Mouse (Mus musculus): ENCODE measurements around the gene Nek8. TPM values are rescaled to one million over a fixed set of nuclear protein-coding genes. Genes with fewer than 3 reads are reported as not detected.

Nek8 gene
- polyA plus RNA-seq, 1 experiment from 2014 or later = 11.5 TPM

DNA sequence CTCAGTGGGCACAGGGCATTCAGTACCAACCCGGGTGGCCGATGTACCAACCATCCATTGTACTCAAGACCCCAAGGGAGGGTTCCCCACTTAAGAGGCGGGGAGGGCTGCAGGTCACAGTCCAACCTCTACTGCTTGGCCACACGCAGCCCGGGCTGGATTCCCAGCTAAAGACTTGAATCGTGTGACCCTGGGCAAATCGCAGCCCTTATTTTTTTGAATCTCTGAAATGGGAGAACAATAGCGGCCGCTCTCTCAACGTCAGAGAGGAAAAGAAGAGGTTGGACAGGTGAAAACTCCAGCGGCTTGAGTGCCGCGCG lies 11.9 kb downstream of the Nek8 start:
- H3K27ac ChIP-seq (replicated peaks in 1 of 2; ENCODE audit: control insufficient read depth in 1 of 2, insufficient read depth in 1 of 2, low read depth in 2 of 2, low read length in 2 of 2) = peak overlapping the region; percentile 94 to 96
- no peaks in the 10 kb centered on the region for H3K27me3 ChIP-seq (ENCODE audit: control insufficient read depth, insufficient read depth, low read length)
- H3K9ac ChIP-seq (ENCODE audit: low read length) = peak overlapping the region; percentile 97
- H3K36me3 ChIP-seq (ENCODE audit: control insufficient read depth, insufficient read depth, low read length) = peaks cover 30% of the 10 kb centered on the region
- under 1% methylated on average over 14 of the region's 14 CpGs for WGBS
- peak overlapping the region; percentile 83 to 96 for H3K4me3 ChIP-seq (ENCODE audit: control insufficient read depth in 1 of 2, insufficient read depth in 1 of 2, low read depth in 1 of 2, low read length in 2 of 2)
- no peaks in the 10 kb centered on the region for H3K9me3 ChIP-seq (ENCODE audit: control insufficient read depth, low read length)
- H3K4me2 ChIP-seq (ENCODE audit: low read length) = peak overlapping the region; percentile 93
- peaks cover 16 to 30% of the 10 kb centered on the region in 2 experiments; a peak in 3 of 4 replicates for H3K4me1 ChIP-seq (ENCODE audit: control insufficient read depth in 2 of 2, insufficient read depth in 2 of 2, low read length in 2 of 2)
- ATAC-seq (ENCODE audit: insufficient number of reproducible peaks, insufficient read depth, low FRiP score, low read depth) = no peak

DNA sequence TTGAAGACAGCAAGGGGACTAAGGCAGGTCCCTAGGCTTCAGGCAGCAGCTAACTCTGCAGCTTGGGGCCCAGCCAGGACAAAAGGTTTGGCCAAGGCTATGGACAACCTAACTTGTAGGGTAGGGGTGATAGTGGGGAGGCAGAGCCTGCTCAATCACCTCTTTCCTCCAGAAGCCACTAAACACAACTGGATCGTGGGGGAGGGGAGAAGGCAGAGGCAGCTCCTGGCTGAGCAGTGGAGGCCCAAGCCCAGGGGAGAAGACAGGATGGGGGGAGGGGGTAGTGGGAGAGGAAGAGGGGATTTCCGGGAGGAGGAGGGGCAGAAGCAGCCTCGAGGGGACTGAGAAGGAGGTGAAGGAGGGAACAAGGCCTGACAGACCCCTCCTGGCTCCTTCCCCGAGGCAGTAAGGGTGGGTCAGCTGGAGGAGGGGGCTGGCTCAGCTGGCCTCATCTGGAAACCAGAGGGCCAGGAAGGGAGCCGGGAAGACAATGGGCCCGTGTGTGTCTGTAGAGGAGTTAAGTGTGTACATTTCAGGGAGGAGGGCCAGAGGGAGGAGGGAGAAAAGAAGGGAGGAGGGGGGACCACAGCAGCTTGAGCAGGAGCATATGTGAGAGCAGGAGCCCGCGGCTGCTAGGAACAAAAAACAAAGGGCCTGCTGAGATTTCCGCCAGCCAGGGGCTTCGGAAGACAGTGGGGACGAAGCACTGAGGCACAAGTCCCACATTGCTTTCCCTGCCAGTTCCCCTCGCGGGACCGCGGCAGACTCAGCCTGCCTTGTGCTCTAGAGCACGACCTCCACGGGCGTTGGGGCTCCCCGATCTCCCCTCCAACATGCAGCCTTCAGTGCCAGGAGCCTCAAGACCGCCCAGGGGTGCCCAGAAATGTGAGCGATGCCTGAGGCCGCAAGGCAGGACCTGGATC lies 12.5 kb downstream of the Nek8 start:
- peak overlapping the region; percentile 93 for H3K4me2 ChIP-seq (ENCODE audit: low read length)

DNA sequence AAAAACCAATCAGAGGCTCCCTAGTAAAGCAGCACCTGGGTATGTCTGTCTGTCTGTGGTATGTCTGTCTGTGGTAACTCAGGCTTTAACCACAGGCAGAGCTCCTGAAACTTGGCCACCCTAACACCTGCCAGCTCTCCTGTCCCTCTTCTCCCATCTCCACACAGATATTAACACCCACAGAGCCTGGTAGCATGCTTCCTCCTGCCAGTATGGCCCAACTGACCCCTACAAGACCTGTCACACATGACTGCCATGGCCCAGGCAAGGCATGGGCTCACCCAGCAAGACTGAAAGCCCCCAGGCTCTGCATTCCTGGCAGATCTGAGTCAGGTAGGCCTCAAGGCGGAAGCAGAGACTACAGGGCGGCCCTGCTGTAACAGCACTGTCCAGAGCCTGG lies 13.4 kb downstream of the Nek8 start:
- Histone ChIP-seq H3K27me3 (ENCODE audit: control insufficient read depth, insufficient read depth, low read length) (no peaks in the 10 kb centered on the region), H3K4me3 (ENCODE audit: control insufficient read depth in 1 of 2, insufficient read depth in 1 of 2, low read depth in 1 of 2, low read length in 2 of 2) (peak overlapping the region; percentile 83 to 96), H3K9ac (ENCODE audit: low read length) (peak overlapping the region; percentile 97), H3K4me2 (ENCODE audit: low read length) (peak overlapping the region; percentile 93), H3K36me3 (ENCODE audit: control insufficient read depth, insufficient read depth, low read length) (peaks cover 45% of the 10 kb centered on the region), H3K9me3 (ENCODE audit: control insufficient read depth, low read length) (no peaks in the 10 kb centered on the region), H3K27ac (replicated peaks in 1 of 2; ENCODE audit: control insufficient read depth in 1 of 2, insufficient read depth in 1 of 2, low read depth in 2 of 2, low read length in 2 of 2) (peak overlapping the region; percentile 94 to 96; a peak in 3 of 4 replicates), H3K4me1 (ENCODE audit: control insufficient read depth in 2 of 2, insufficient read depth in 2 of 2, low read length in 2 of 2) (peaks cover 13 to 30% of the 10 kb centered on the region in 2 experiments; a peak in 3 of 4 replicates)
- no peak for ATAC-seq (ENCODE audit: insufficient number of reproducible peaks, insufficient read depth, low FRiP score, low read depth)
- WGBS = 67% methylated on average over 2 of the region's 2 CpGs

More for the DNA sequence above, 12.5 kb downstream of the Nek8 start:
- Histone ChIP-seq H3K4me3 (ENCODE audit: control insufficient read depth in 1 of 2, insufficient read depth in 1 of 2, low read depth in 1 of 2, low read length in 2 of 2) (peak overlapping the region; percentile 83 to 96), H3K27ac (replicated peaks in 1 of 2; ENCODE audit: control insufficient read depth in 1 of 2, insufficient read depth in 1 of 2, low read depth in 2 of 2, low read length in 2 of 2) (peak overlapping the region; percentile 94 to 96), H3K27me3 (ENCODE audit: control insufficient read depth, insufficient read depth, low read length) (no peaks in the 10 kb centered on the region), H3K36me3 (ENCODE audit: control insufficient read depth, insufficient read depth, low read length) (peaks cover 36% of the 10 kb centered on the region), H3K4me1 (ENCODE audit: control insufficient read depth in 2 of 2, insufficient read depth in 2 of 2, low read length in 2 of 2) (peaks cover 13 to 30% of the 10 kb centered on the region in 2 experiments; a peak in 3 of 4 replicates), H3K9me3 (ENCODE audit: control insufficient read depth, low read length) (no peaks in the 10 kb centered on the region), H3K9ac (ENCODE audit: low read length) (peak overlapping the region; percentile 97)
- under 1% methylated on average over 22 of the region's 22 CpGs for WGBS
- peak; percentile 64 for ATAC-seq (ENCODE audit: insufficient number of reproducible peaks, insufficient read depth, low FRiP score, low read depth)

DNA sequence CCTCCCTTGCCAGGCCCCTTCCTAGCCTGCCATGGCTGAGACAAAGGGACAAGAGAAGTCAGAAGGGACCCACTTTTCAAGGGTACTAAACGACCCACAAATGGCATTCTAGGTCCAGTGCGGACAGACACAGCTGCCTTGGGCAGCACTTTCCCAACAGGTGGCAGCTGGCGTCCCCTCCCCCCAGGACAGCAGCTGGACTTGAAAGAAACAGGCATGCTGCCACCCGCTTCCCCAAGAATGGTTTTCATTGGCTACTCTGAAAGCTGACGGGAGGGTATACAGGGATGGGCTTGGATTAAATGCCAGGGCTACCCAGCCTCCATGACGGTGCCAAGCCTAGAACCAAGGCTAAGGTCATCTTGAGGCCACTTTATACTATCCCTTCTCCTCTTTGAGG lies 14.0 kb downstream of the Nek8 start:
- ATAC-seq (ENCODE audit: insufficient number of reproducible peaks, insufficient read depth, low FRiP score, low read depth) = no peak
- Histone ChIP-seq H3K9ac (ENCODE audit: low read length) (peak overlapping the region; percentile 97; the same call in 1 of the 2 replicates), H3K27me3 (ENCODE audit: control insufficient read depth, insufficient read depth, low read length) (no peaks in the 10 kb centered on the region), H3K27ac (replicated peaks in 1 of 2; ENCODE audit: control insufficient read depth in 1 of 2, insufficient read depth in 1 of 2, low read depth in 2 of 2, low read length in 2 of 2) (no peak overlapping the region; a peak in 1 of 4 replicates), H3K4me1 (ENCODE audit: control insufficient read depth in 2 of 2, insufficient read depth in 2 of 2, low read length in 2 of 2) (peaks cover 13 to 30% of the 10 kb centered on the region in 2 experiments; a peak in 3 of 4 replicates), H3K36me3 (ENCODE audit: control insufficient read depth, insufficient read depth, low read length) (peaks cover 50% of the 10 kb centered on the region), H3K4me2 (ENCODE audit: low read length) (peak overlapping the region; percentile 93), H3K4me3 (ENCODE audit: control insufficient read depth in 1 of 2, insufficient read depth in 1 of 2, low read depth in 1 of 2, low read length in 2 of 2) (no peak overlapping the region), H3K9me3 (ENCODE audit: control insufficient read depth, low read length) (no peaks in the 10 kb centered on the region)
- 75% methylated on average over 6 of the region's 6 CpGs for WGBS

DNA sequence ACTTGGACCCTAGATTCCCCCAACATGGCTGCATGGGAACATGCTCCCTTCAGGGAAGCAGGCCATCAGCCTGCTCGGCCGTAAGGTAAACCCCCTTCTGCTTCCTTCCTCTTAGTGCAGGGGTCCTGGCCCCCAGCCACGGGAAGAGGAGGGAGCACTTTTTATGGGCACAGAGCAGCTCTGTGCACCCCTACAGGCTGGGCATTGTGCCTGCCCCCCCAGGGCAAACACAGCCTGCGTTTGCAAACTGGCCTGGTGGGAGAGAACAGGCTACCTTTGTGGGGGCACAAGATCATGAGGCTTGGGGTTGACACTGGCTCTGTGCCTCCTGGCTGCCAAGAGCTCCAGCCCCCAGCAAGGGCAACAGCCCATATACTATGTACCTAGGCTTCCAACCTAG lies 14.5 kb downstream of the Nek8 start:
- H3K27ac ChIP-seq (replicated peaks in 1 of 2; ENCODE audit: control insufficient read depth in 1 of 2, insufficient read depth in 1 of 2, low read depth in 2 of 2, low read length in 2 of 2) = no peak overlapping the region
- H3K4me1 ChIP-seq (ENCODE audit: control insufficient read depth in 2 of 2, insufficient read depth in 2 of 2, low read length in 2 of 2) = peaks cover 13 to 30% of the 10 kb centered on the region in 2 experiments; a peak in 3 of 4 replicates
- no peak overlapping the region for H3K4me3 ChIP-seq (ENCODE audit: control insufficient read depth in 1 of 2, insufficient read depth in 1 of 2, low read depth in 1 of 2, low read length in 2 of 2)
- H3K36me3 ChIP-seq (ENCODE audit: control insufficient read depth, insufficient read depth, low read length) = peaks cover 56% of the 10 kb centered on the region
- no peaks in the 10 kb centered on the region for H3K9me3 ChIP-seq (ENCODE audit: control insufficient read depth, low read length)
- H3K27me3 ChIP-seq (ENCODE audit: control insufficient read depth, insufficient read depth, low read length) = no peaks in the 10 kb centered on the region
- ATAC-seq (ENCODE audit: insufficient number of reproducible peaks, insufficient read depth, low FRiP score, low read depth) = no peak
- H3K9ac ChIP-seq (ENCODE audit: low read length) = peak overlapping the region; percentile 97; the same call in 1 of the 2 replicates
- peak overlapping the region; percentile 93; the same call in 1 of the 2 replicates for H3K4me2 ChIP-seq (ENCODE audit: low read length)
- WGBS = 62% methylated on average over 4 of the region's 4 CpGs

DNA sequence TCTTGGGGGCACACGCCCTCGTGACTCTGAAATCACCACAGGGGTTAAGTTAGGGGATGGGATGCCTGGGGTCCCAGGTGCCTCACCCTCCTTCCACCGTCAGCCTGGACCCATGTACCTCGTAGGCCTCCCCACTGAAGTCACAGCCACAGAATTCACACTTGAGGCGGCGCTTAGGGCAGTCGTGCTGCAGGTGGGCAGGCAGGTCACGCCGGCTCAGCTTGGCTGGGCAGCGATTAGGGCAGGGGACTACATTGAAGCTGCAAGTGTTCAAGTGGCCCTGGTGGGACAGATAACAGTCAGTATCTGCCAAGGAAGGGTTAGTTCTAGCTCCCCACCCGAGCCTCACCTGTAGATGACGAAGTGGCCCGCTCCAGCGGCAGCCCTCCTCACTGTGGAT lies 15.3 kb downstream of the Nek8 start:
- Histone ChIP-seq H3K4me1 (ENCODE audit: control insufficient read depth in 2 of 2, insufficient read depth in 2 of 2, low read length in 2 of 2) (peaks cover 11 to 27% of the 10 kb centered on the region in 2 experiments; a peak in 3 of 4 replicates), H3K36me3 (ENCODE audit: control insufficient read depth, insufficient read depth, low read length) (peaks cover 64% of the 10 kb centered on the region), H3K9me3 (ENCODE audit: control insufficient read depth, low read length) (no peaks in the 10 kb centered on the region), H3K4me2 (ENCODE audit: low read length) (no peak overlapping the region), H3K9ac (ENCODE audit: low read length) (no peak overlapping the region), H3K4me3 (ENCODE audit: control insufficient read depth in 1 of 2, insufficient read depth in 1 of 2, low read depth in 1 of 2, low read length in 2 of 2) (no peak overlapping the region), H3K27me3 (ENCODE audit: control insufficient read depth, insufficient read depth, low read length) (no peaks in the 10 kb centered on the region), H3K27ac (replicated peaks in 1 of 2; ENCODE audit: control insufficient read depth in 1 of 2, insufficient read depth in 1 of 2, low read depth in 2 of 2, low read length in 2 of 2) (no peak overlapping the region)
- 84% methylated on average over 14 of the region's 14 CpGs for WGBS
- no peak for ATAC-seq (ENCODE audit: insufficient number of reproducible peaks, insufficient read depth, low FRiP score, low read depth)

DNA sequence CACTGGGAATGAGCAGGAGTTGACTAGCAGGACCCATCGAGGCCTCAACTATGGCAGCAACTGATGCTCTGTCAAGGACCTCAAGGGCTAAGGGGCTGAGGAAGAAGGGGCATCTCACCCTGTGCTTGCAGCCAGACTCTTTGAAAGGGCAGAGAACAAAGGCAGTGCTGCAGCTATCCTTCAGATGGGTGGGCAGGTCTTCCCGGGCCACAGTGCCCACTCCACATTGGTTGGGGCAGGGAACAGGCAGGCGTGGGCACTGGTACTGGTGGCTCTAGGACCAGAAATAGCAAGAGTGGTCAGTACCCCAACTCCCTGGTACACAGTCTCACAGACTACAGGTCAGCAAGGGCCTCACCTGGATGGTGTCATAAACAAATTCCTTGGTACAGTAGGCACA lies 15.8 kb downstream of the Nek8 start:
- H3K4me1 ChIP-seq (ENCODE audit: control insufficient read depth in 2 of 2, insufficient read depth in 2 of 2, low read length in 2 of 2) = peaks cover 7 to 23% of the 10 kb centered on the region in 2 experiments; a peak in 3 of 4 replicates
- no peaks in the 10 kb centered on the region for H3K9me3 ChIP-seq (ENCODE audit: control insufficient read depth, low read length)
- no peak overlapping the region for H3K4me3 ChIP-seq (ENCODE audit: control insufficient read depth in 1 of 2, insufficient read depth in 1 of 2, low read depth in 1 of 2, low read length in 2 of 2)
- no peak for ATAC-seq (ENCODE audit: insufficient number of reproducible peaks, insufficient read depth, low FRiP score, low read depth)
- H3K9ac ChIP-seq (ENCODE audit: low read length) = no peak overlapping the region
- no peak overlapping the region for H3K27ac ChIP-seq (replicated peaks in 1 of 2; ENCODE audit: control insufficient read depth in 1 of 2, insufficient read depth in 1 of 2, low read depth in 2 of 2, low read length in 2 of 2)
- WGBS = 84% methylated on average over 3 of the region's 3 CpGs
- H3K4me2 ChIP-seq (ENCODE audit: low read length) = no peak overlapping the region
- H3K27me3 ChIP-seq (ENCODE audit: control insufficient read depth, insufficient read depth, low read length) = no peaks in the 10 kb centered on the region
- peaks cover 68% of the 10 kb centered on the region for H3K36me3 ChIP-seq (ENCODE audit: control insufficient read depth, insufficient read depth, low read length)
